ENCODE assay signal across 9 mouse cellular contexts in genomic region chr7:75427322-75427721, GRCm38 (mm10). TPM values are rescaled to one million over a fixed set of nuclear protein-coding genes. Genes with fewer than 3 reads are reported as not detected.
A peak's percentile ranks its signal among the peaks of the same experiment; 100 is the strongest.
DNase-seq lines count a peak whose midpoint lies in the region; ATAC-seq and TF ChIP-seq lines count a peak whose summit lies in the region.
"Had no signal": no experiment of that assay in that cellular context is flagged by ENCODE, and none has a peak within 500 bp of the region (broad histone marks: within the 10 kb centered on the region; RNA-seq: fewer than 3 reads in every experiment).

No protein-coding gene starts in this region.

- no peak overlapping the region for H3K9ac ChIP-seq in heart, embryonic 13.5 days
- H3K9ac ChIP-seq in lung, postnatal 0 days (replicated peaks; ENCODE audit: low read depth) = no peak overlapping the region

- H3K27me3 ChIP-seq in heart, embryonic 13.5 days (replicated peaks) = no peaks in the 10 kb centered on the region
- no peaks in the 10 kb centered on the region for H3K27me3 ChIP-seq in lung, postnatal 0 days (replicated peaks; ENCODE audit: insufficient read depth, low read length)
- no peaks in the 10 kb centered on the region for H3K27me3 ChIP-seq in hindbrain, embryonic 10.5 days (ENCODE audit: insufficient read depth, poor library complexity, severe bottlenecking)

- peak; percentile 27; the same call in 1 of the 2 replicates for TF ChIP-seq EP300 in lung, postnatal 0 days (IDR thresholded peaks at IDR 0.05)

- H3K9me3 ChIP-seq in heart, embryonic 13.5 days = no peaks in the 10 kb centered on the region
- H3K9me3 ChIP-seq in lung, postnatal 0 days (ENCODE audit: low read length) = no peaks in the 10 kb centered on the region
- H3K9me3 ChIP-seq in hindbrain, embryonic 10.5 days = no peaks in the 10 kb centered on the region
- H3K9me3 ChIP-seq: megakaryocyte, embryonic 14.5 days had no signal

- no peak overlapping the region for H3K4me2 ChIP-seq in heart, embryonic 13.5 days
- no peak overlapping the region for H3K4me2 ChIP-seq in lung, postnatal 0 days (replicated peaks; ENCODE audit: low read depth, low read length)

- H3K4me3 ChIP-seq in heart, embryonic 13.5 days = no peak overlapping the region
- no peak overlapping the region for H3K4me3 ChIP-seq in lung, postnatal 0 days (ENCODE audit: low read depth, low read length)
- no peak overlapping the region for H3K4me3 ChIP-seq in hindbrain, embryonic 10.5 days
- H3K4me3 ChIP-seq: megakaryocyte, embryonic 14.5 days had no signal

- H3K27ac ChIP-seq in heart, embryonic 13.5 days (replicated peaks) = peak overlapping the region; percentile 34; the same call in 1 of the 2 replicates
- H3K27ac ChIP-seq in lung, postnatal 0 days (ENCODE audit: low read length) = no peak overlapping the region
- H3K27ac ChIP-seq in hindbrain, embryonic 10.5 days = no peak overlapping the region

- ATAC-seq in heart, embryonic 13.5 days (ENCODE audit: extremely low read depth, insufficient number of reproducible peaks, low FRiP score, low TSS enrichment) = no peak
- ATAC-seq in lung, postnatal 0 days = peak; percentile 94

- H3K4me1 ChIP-seq in heart, embryonic 13.5 days = peaks cover 50% of the 10 kb centered on the region
- H3K4me1 ChIP-seq in lung, postnatal 0 days (ENCODE audit: insufficient read depth, low read depth, low read length) = no peaks in the 10 kb centered on the region
- H3K4me1 ChIP-seq in hindbrain, embryonic 10.5 days (replicated peaks) = no peaks in the 10 kb centered on the region; the same call in 1 of the 2 replicates

- peak; percentile 97 for DNase-seq in 3T3-L1 (ENCODE audit: low read depth, low spot score)
- peak; percentile 91 for DNase-seq in adrenal gland, adult 2 months
- peak; percentile 85 for DNase-seq in lung, postnatal 0 days (ENCODE audit: low spot score)
- no peak for DNase-seq in thymus, postnatal 25 days
- DNase-seq in hindbrain, embryonic 10.5 days (ENCODE audit: low spot score) = no peak
- no peak for DNase-seq in layer of hippocampus, adult 18-20 months (ENCODE audit: low spot score in 2 of 2)
- no peak for DNase-seq in layer of hippocampus, postnatal 10 days (ENCODE audit: low spot score in 2 of 2)

- 50% methylated on average over 4 of the region's 4 CpGs for WGBS in heart, embryonic 13.5 days
- WGBS in lung, postnatal 0 days = 30% methylated on average over 4 of the region's 4 CpGs
- WGBS in hindbrain, embryonic 10.5 days = 81% methylated on average over 4 of the region's 4 CpGs

- no peaks in the 10 kb centered on the region for H3K36me3 ChIP-seq in heart, embryonic 13.5 days
- H3K36me3 ChIP-seq in lung, postnatal 0 days (ENCODE audit: insufficient read depth, low read length) = no peaks in the 10 kb centered on the region
- H3K36me3 ChIP-seq in hindbrain, embryonic 10.5 days = no peaks in the 10 kb centered on the region

- TF ChIP-seq CTCF in lung, postnatal 0 days (IDR thresholded peaks at IDR 0.05) = no peak

RNA-seq across cellular contexts. Expression of gene Akap13, which starts 28.0 kb away (rescaled TPM):
- total RNA-seq in adrenal gland, adult 2 months (2021) = 10 to 100 TPM; 51.3 to 66.8 TPM
- 8.8 and 9.0 TPM in 2 replicates for polyA plus RNA-seq in adrenal gland, adult 2 months (2012; rRNA removed)
- 41.8 and 45.2 TPM in 2 replicates for polyA plus RNA-seq in heart, embryonic 13.5 days (2015; fragmentation: Nextera tagmentation; extraction: Ambion mirVana)
- 52.9 and 58.5 TPM in 2 replicates for polyA plus RNA-seq in lung, postnatal 0 days (2015; fragmentation: Nextera tagmentation; extraction: Ambion mirVana)
- 24.9 and 27.5 TPM in 2 replicates for polyA plus RNA-seq in hindbrain, embryonic 10.5 days (2016; fragmentation: Nextera tagmentation; extraction: Ambion mirVana)
- 10 to 100 TPM; 53.7 to 59.6 TPM for total RNA-seq in layer of hippocampus, adult 18-20 months (2021)
- 10 to 100 TPM; 53.5 to 57.1 TPM for total RNA-seq in layer of hippocampus, postnatal 10 days (2021)

Comparison
In these comparisons a context has a peak if more than half of its experiments do, and no peak if none do; other contexts are left out.
1. DNase-seq: peak in 3T3-L1 (single experiment), adrenal gland, adult 2 months (single experiment) and lung, postnatal 0 days (single experiment); none in thymus, postnatal 25 days (single experiment), hindbrain, embryonic 10.5 days (single experiment), layer of hippocampus, adult 18-20 months (0 of 2) and layer of hippocampus, postnatal 10 days (0 of 2).